Mouse (Mus musculus): Measurements from ENCODE around the gene Amt.
"Not testable (repeated sequence)": the region's sequence is repeated elsewhere in the genome, so short reads cannot be mapped to it uniquely, and the experiment has no call there.

Amt gene

GRCm38 (mm10) chr9:108296453-108297355, at the start of gene Amt:
Gene Amt, plus strand, starts transcription at chr9:108296853.
- peak; percentile 68 for DNase-seq (ENCODE audit: low read depth, low spot score)

GRCm38 (mm10) chr9:108248957-108249356, 47.7 kb upstream of the Amt start:
- no peak for DNase-seq (ENCODE audit: low read depth, low spot score)

DNA sequence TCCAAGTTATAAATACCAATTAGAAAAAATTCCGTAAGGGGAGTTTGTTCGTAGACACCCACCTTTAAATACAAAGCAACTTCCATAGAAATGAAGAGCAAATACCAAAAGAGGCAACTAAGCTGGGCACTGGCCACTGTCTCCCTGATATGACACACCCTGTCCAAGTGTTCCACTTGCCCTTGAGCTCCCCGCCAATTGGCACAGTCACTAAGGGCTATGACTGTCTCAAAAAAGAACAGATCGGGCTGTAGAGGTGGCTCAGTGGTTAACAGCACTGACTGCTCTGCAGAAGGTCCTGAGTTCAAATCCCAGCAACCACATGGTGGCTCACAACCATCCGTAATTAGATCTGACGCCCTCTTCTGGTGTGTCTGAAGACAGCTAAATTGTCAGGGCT, 44.8 kb upstream of the Amt start:
- DNase-seq (ENCODE audit: low read depth, low spot score), result no peak

DNA sequence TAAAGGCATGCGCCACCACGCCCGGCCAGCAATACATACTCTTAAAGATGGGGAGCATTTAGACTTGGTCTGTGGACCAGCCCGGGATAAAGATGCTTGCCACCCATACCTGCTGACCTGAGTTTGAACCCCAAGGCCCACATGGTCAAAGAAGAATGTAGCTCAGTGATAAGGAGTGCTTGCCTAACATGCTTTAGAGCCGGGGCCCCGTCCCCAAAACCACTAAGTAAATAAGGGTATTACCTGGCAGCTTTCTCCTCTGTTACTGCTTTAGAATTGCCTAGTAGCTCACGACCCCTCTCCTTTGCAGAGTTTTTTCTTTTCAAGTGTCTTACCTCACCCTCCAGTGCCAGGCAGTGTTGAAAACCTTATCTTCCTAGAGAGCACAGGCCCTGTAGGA, 43.9 kb upstream of the Amt start:
- DNase-seq (ENCODE audit: low read depth, low spot score), result no peak

DNA sequence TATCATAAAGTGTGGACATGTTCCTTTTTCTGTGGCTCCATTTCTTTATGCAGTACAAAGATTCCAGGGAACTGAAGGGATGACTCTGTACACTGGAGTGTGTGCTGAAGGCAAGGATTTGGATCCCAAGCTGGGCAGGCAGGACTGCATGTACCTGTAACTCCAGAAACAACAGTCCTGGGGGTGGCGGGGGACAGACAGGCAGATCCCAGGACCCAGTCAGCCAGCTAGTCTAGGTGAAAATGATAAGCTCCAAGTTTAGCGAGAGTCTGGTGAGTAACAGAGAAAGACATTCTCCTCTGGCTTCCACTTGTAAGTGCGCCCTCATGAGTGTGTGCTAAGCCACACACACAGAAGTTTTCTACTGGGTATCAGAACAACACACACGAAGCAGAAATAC, 36.1 kb upstream of the Amt start:
- DNase-seq (ENCODE audit: low read depth, low spot score), result no peak

GRCm38 (mm10) chr9:108261865-108262264, 34.8 kb upstream of the Amt start:
- DNase-seq (ENCODE audit: low read depth, low spot score), result no peak

DNA sequence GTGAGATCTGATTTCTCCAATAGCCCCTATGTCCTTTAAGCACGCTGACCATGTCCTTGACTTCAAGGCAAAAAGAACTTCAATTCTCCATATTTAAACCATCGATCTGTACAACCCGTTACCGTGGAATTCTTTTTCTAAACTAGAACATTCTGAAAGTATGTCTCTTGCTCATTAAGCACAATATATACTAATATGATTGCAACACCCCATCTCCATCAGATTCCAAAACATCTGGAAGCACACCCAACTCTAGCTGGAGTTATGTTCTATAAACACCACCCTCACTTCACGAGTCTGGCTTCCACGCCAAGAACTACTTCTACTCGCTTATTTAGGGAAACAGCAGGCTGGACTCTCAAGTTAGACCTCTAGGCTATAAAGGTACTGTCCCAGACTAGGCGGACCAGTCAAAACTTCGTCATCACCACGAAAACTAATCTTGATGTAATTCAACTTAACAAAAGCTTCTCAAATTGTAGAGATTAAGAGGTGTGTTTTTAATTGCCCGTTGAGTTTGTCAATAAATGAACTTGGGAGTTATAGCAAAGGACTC, 34.1 kb upstream of the Amt start:
- no peak for DNase-seq (ENCODE audit: low read depth, low spot score)

GRCm38 (mm10) chr9:108263131-108263681, 33.4 kb upstream of the Amt start:
- no peak for DNase-seq (ENCODE audit: low read depth, low spot score)

GRCm38 (mm10) chr9:108263690-108264190, 32.9 kb upstream of the Amt start, which contains the start of gene Dag1:
Gene Dag1, minus strand, starts transcription at chr9:108263958.
- peak; percentile 97 for DNase-seq (ENCODE audit: low read depth, low spot score)

DNA sequence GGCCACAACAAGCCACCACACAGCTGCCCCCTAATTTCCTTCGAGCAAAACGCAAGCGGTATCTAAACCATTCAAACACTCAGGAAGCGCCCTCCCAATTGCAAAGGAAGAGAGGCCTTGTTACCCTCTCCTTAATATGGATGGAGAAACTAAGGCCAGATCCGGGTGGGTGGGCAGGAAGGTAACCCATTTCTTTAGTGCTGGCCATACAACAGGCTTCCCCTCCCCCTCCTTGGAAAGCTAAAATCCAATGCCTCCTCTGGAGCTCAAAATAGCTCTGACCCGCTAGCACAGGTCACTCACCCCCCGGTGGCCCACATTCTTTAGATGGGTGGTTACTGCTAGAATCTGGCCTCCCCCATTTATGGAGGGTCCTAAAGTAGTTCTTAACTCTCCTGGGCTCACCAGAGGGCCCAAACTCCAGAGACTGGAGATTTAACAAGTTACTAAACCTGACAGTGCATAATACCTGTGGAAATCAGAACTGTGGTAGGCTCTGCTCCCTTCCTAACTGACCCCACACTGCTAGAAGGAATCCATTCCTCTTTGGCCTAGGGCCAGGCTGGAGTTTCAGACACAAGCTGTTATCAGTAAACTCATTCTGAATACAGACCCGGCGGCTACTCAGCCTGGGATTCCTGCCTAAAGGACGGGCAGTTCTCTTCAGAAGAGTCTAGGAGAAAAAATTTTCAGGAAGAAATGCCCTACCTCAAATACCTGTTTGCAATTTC, 32.3 kb upstream of the Amt start:
- DNase-seq (ENCODE audit: low read depth, low spot score), result peak; percentile 61

DNA sequence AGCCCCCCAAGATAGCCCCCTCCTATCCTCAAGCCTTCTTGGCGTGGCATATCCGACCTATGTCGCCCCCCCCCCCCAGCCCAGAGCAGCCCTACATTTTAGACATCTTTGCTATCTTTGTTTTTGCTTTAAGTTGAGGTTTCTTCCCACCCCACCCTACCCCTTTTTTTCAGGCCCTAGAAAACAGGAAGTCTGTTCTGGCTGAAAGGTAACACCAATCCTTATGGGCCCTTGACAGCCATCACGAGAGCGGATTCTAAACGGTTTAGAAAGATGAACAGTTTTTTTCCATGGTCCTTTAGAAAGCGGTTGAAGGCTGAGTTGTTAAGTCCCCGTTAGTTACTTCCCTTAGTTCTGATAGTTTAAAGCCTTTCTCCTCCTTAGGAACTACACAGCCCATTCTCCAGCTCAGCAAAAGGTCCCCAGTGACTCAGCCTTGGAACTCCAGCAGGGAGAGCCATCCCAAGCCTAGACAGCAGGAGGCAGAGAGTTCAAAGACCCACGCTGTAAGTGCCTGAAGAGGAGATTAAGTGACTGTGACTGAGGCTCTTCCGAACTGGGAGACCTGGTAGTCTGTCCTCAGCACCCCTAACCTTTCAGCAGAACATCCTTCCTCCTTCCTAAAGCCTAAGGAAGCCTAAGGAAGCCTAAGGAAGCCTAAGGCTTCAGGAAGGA, 30.3 kb upstream of the Amt start:
- DNase-seq (ENCODE audit: low read depth, low spot score), result no peak

DNA sequence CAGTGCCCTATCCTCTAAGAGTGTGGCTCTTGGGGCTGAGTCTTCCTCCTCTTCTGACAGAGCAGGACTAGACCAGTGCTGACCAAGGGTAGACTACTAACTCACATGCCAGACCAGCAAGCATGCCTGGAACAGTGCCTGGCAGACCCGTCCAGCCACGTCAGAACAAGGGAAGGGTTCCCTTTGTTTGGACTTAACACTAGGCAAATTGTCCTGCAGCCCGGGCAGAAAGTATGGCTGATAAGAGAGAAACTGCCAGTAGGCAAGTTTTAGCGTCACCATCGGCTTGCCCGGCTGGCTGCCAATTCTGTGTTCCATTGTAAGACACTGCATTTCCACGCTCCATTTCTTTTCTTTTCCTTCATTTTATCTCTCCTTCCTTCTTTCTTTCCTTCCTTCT, 29.0 kb upstream of the Amt start:
- no peak for DNase-seq (ENCODE audit: low read depth, low spot score)

- not testable (repeated sequence) for DNase-seq (ENCODE audit: low read depth, low spot score)
These were observed 28.0 kb upstream of the Amt start for GRCm38 (mm10) chr9:108268701-108269100.

DNA sequence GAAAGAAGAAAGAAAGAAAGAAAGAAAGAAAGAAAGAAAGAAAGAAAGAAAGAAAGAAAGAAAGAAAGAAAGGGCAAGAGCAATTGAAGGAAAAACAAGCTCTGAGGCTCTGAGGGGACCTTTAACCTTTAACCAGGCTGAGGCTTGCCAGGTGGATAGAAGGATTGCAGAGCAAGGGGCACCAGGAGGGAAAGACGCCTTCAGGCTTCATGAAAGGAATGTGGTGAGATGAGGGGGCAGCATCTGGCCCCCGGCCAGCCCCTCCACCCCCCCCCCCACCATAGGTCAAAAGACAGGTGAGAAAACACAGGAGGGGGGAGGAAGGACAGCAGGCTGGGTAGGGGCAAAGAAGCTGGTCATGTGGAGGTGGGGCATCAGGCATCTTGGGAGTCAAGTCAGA, 24.7 kb upstream of the Amt start:
- no peak for DNase-seq (ENCODE audit: low read depth, low spot score)

DNA sequence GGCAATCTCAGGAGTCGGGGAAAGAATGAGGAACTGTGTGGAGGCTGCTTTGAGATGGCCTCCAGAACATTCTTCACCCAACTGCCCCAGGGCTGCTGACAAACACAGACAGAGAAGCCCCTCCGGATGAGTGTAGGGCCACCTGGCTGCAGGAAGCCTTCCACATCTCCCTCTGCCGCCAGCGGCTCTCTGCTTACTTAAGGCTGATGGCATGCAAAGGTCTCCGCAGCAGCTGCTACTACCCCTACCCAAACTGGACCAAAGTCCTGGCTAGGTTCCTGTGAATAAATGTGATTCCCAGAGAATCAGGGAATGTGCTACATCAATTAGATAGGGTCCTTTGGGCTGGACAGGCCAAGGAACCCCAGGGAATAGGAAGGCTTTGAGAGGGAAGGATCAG, 24.0 kb upstream of the Amt start:
- DNase-seq (ENCODE audit: low read depth, low spot score), result no peak

DNA sequence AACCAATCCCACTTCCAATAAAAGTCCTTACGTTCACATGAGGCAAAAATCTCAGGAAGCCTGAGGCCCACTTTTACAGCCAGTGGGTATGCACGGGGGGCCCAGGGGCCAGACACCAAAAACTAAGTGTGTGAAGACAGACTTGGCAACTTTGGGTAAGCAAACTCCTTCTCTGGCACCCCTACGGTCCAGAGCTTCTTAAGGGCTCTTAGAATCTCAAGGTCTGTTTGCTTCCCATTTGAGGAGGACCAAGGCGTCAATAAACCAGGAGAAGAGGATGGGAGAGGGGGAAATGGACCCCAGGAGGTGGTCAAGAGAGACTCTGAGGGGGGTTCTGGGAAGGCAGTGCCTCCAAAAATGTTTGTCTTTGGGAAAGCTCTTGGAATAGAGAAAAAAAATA, 23.2 kb upstream of the Amt start:
- no peak for DNase-seq (ENCODE audit: low read depth, low spot score)

GRCm38 (mm10) chr9:108274476-108275330, 21.9 kb upstream of the Amt start:
- DNase-seq (ENCODE audit: low read depth, low spot score), result no peak

DNA sequence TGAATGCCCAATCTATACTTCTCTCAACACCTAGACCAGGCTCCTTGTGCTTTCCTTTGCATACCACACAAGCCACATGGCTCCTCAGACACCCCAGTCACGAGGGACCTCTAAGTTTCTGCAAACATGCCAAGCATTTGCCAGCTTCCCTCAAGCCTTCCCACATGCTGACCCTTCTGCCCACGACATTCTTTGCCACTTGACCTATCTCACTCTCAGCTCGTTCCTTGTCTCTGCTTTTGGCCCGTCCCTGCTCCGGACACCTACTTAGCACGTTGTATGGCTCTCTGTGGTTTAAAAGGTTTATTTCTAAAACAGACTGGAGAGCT, 21.4 kb upstream of the Amt start:
- no peak for DNase-seq (ENCODE audit: low read depth, low spot score)

DNA sequence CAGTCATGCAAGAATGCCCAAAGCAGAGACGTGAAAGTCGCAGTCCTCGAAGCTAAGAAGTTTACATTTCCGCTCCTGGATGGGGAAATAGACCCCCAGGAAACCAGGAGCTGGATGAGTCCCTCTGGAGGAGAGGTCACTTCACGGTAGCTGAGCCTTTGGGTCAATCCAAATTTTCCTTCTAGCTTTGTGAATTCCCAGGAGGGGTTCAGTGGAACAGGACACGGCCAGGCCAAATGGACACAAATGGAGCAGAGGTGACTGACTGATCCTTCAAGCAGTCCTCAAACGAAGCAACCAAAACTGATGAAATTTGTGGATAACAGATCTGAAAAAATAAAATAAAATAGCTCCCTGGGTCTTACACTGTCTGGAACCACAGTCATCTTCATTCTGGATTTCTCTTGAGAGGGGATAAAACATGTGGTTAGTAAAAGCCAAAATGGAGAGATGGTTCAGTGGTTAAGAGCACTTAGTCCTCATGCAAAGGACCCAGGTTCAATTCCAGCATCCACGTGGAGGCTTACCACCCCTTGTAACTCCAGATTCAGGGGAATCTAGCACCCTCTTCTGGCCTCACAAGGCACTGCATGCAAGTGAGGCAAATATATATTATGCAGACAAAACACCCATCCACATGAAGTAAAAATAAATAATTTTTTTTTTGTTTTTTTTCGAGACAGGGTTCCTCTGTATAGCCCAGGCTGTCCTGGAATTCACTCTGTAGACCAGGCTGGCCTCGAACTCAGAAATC, 17.8 kb upstream of the Amt start:
- DNase-seq (ENCODE audit: low read depth, low spot score), result no peak

Data from mesoderm, embryonic 11.5 days (tissue).